Mouse (Mus musculus) hindbrain, embryonic 15.5 days (tissue): ENCODE results near the gene Scyl1. TPM values are rescaled to one million over a fixed set of nuclear protein-coding genes. Genes with fewer than 3 reads are reported as not detected.

Source experiments
- ATAC-seq: fragments of 200-750 bp; cut with Nextera tagmentation; 2 replicates; pipeline ENCODE4 v1.8.0; 2017; ENCODE audit warnings: low read depth, moderate number of reproducible peaks, moderate TSS enrichment; ENCODE audit not compliant: low FRiP score
- H3K27ac ChIP-seq: fragments of 300-500 bp; sonication (generic); replicated peaks from 2 replicates; pipeline ENCODE4 v1.5.1; 2015; ENCODE audit warnings: mild to moderate bottlenecking, inconsistent platforms
- H3K27me3 ChIP-seq: fragments of 300-500 bp; sonication (generic); 2 replicates; pipeline ENCODE4 v1.6.1; 2015; ENCODE audit warnings: control low read depth, inconsistent platforms
- H3K36me3 ChIP-seq: fragments of 300-500 bp; sonication (generic); 2 replicates; pipeline ENCODE4 v1.6.1; 2015; ENCODE audit warnings: control low read depth, inconsistent platforms
- H3K4me1 ChIP-seq: fragments of 300-500 bp; sonication (generic); replicated peaks from 2 replicates; pipeline ENCODE4 v1.6.1; 2015; ENCODE audit warnings: control low read depth, inconsistent platforms
- H3K4me2 ChIP-seq: fragments of 300-500 bp; sonication (generic); 2 replicates; pipeline ENCODE4 v1.6.1; 2015; ENCODE audit warnings: moderate library complexity, mild to moderate bottlenecking, inconsistent platforms
- H3K4me3 ChIP-seq: fragments of 300-500 bp; sonication (generic); 2 replicates; pipeline ENCODE4 v1.5.1; 2015; ENCODE audit warnings: mild to moderate bottlenecking, inconsistent platforms
- H3K9ac ChIP-seq: fragments of 300-500 bp; sonication (generic); 2 replicates; pipeline ENCODE4 v1.6.1; 2015; ENCODE audit warnings: inconsistent platforms
- H3K9me3 ChIP-seq: fragments of 300-500 bp; sonication (generic); 2 replicates; pipeline ENCODE4 v1.6.1; 2016; ENCODE audit warnings: control low read depth, inconsistent platforms
- WGBS: fragments of 180-500 bp; shearing (Covaris S2); methylation state at CpG from one replicate; pipeline ENCODE4 v1.1.7; 2015; 5-methylcytosine and 5-hydroxymethylcytosine counted together
- polyA plus RNA-seq: library from polyadenylated mRNA; unstranded; fragments of >200 nt; fragmentation: Nextera tagmentation; extraction: Ambion mirVana; gene quantifications from 2 replicates; pipeline ENCODE4 v1.2.1, GENCODE M21; 2015

The Scyl1 gene
- polyA plus RNA-seq, 1 experiment from 2014 or later: 92.6 TPM

DNA sequence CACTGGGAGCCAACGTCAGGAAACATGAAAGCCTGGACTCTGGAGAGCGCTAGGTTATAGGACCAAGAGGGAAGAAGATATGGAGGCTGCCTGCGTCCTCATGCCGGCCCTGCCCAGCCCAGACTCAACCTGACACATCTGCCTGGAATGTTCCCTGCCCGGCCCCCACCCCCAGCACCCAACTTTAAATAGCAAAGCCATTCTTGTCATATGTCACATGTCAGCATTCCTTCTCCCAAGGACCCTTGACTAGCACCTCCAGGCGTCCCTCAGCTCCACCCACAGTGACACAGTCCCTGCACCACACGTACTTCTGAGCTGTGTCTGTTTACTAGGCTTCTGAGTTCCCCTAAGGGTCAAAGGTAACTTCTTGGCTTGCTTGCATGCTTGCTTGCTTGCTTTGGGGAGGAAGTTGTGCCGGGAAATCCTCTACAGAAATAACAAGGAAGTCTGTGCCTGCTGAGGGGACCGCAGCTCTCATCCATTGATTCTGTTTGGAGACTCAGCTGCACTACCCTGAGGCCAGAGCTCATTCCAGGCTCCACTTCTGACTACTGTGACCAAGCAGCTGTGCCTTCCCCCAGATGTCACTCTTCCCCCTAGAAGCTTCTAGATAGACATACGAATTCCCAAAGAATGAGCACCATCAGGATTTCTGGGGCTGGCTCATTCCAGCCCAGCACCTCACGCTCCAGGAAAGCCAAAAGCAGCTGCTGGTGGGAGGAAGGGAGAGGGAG, 39.1 kb upstream of the Scyl1 start:
- Histone ChIP-seq H3K27ac (peak overlapping the region; percentile 91), H3K4me2 (no peak overlapping the region), H3K27me3 (no peaks in the 10 kb centered on the region), H3K9me3 (no peaks in the 10 kb centered on the region), H3K36me3 (no peaks in the 10 kb centered on the region), H3K4me1 (peaks cover 60% of the 10 kb centered on the region), H3K9ac (no peak overlapping the region), H3K4me3 (no peak overlapping the region)
- WGBS: 52% methylated on average over 11 of the region's 11 CpGs
- ATAC-seq: no peak

GRCm38 (mm10) chr19:5809712-5810089, 38.5 kb upstream of the Scyl1 start:
- no peak for ATAC-seq
- H3K4me2 ChIP-seq: no peak overlapping the region
- 56% methylated on average over 7 of the region's 7 CpGs for WGBS
- peaks cover 64% of the 10 kb centered on the region for H3K4me1 ChIP-seq
- peak overlapping the region; percentile 91 for H3K27ac ChIP-seq
- no peak overlapping the region for H3K4me3 ChIP-seq
- no peaks in the 10 kb centered on the region for H3K27me3 ChIP-seq
- H3K9me3 ChIP-seq: no peaks in the 10 kb centered on the region
- H3K9ac ChIP-seq: no peak overlapping the region
- no peaks in the 10 kb centered on the region for H3K36me3 ChIP-seq

GRCm38 (mm10) chr19:5808955-5809711, 37.9 kb upstream of the Scyl1 start:
- Histone ChIP-seq H3K9ac (no peak overlapping the region), H3K4me1 (peaks cover 70% of the 10 kb centered on the region)
- WGBS: 64% methylated on average over 14 of the region's 14 CpGs

DNA sequence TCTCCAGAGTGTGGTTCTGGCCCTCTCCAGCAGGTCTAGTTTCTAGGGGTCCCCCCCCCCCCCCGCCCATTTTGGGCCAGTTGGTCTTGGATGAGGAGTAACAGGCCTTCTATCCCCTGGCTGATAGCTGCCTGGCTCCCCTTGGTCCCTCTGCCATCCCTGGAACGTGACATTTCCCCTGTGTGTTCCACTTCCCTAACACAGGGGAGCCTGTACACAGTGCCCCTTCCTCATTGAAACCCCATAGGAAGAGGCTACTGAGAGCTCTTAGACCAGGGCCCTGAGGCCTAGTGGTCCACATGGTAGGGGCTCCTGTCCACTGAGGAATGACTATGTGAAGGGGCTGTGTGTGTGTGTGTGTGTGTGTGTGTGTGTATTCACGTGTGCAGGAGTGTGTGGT, 36.5 kb upstream of the Scyl1 start:
- Histone ChIP-seq H3K4me1 (peaks cover 67% of the 10 kb centered on the region), H3K9me3 (no peaks in the 10 kb centered on the region), H3K4me3 (no peak overlapping the region), H3K27me3 (no peaks in the 10 kb centered on the region), H3K27ac (no peak overlapping the region; the same call in 1 of the 2 replicates), H3K36me3 (no peaks in the 10 kb centered on the region), H3K4me2 (no peak overlapping the region), H3K9ac (no peak overlapping the region)
- no peak for ATAC-seq
- 65% methylated on average over 3 of the region's 3 CpGs for WGBS

More at GRCm38 (mm10) chr19:5808955-5809711, 37.9 kb upstream of the Scyl1 start:
- H3K9me3 ChIP-seq: no peaks in the 10 kb centered on the region
- ATAC-seq: no peak
- H3K4me2 ChIP-seq: no peak overlapping the region
- H3K36me3 ChIP-seq: no peaks in the 10 kb centered on the region
- no peak overlapping the region for H3K4me3 ChIP-seq
- peak overlapping the region; percentile 91 for H3K27ac ChIP-seq
- no peaks in the 10 kb centered on the region for H3K27me3 ChIP-seq

DNA sequence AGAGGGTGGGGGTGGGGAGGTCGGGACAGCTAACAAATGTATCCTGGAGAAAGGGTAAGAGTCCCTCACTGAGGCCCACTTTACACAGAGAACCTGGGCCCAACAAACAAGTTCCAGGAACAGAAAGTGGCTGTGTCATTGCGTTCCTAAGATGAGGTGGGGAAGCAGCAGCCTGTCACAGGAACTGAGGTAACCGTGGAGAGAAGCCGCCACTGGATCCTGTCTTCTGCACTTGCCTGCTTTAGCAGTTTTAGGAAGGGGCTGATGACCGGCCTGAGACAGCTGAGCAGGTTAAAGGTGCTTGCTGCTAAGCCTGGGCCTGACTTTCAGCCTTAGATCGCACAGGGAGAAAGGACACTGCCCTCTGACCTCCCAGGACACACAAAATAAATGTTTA, 35.6 kb upstream of the Scyl1 start:
- H3K4me2 ChIP-seq: no peak overlapping the region
- no peaks in the 10 kb centered on the region for H3K36me3 ChIP-seq
- H3K27ac ChIP-seq: peak overlapping the region; percentile 81
- H3K9me3 ChIP-seq: no peaks in the 10 kb centered on the region
- H3K27me3 ChIP-seq: no peaks in the 10 kb centered on the region
- peaks cover 58% of the 10 kb centered on the region for H3K4me1 ChIP-seq
- H3K4me3 ChIP-seq: no peak overlapping the region
- 20% methylated on average over 6 of the region's 6 CpGs for WGBS
- ATAC-seq: no peak
- H3K9ac ChIP-seq: no peak overlapping the region

- Histone ChIP-seq H3K4me1 (peaks cover 52% of the 10 kb centered on the region), H3K9ac (no peak overlapping the region), H3K27me3 (no peaks in the 10 kb centered on the region), H3K4me2 (peak overlapping the region; percentile 5; the same call in 1 of the 2 replicates), H3K9me3 (no peaks in the 10 kb centered on the region), H3K4me3 (no peak overlapping the region), H3K27ac (peak overlapping the region; percentile 81), H3K36me3 (no peaks in the 10 kb centered on the region)
- 3% methylated on average over 8 of the region's 8 CpGs for WGBS
- ATAC-seq: no peak
Observed at GRCm38 (mm10) chr19:5806051-5806808, 35.0 kb upstream of the Scyl1 start.

GRCm38 (mm10) chr19:5804371-5804899, 33.2 kb upstream of the Scyl1 start:
- Histone ChIP-seq H3K27me3 (no peaks in the 10 kb centered on the region), H3K9me3 (no peaks in the 10 kb centered on the region), H3K4me1 (peaks cover 34% of the 10 kb centered on the region), H3K9ac (peak overlapping the region; percentile 56; the same call in 1 of the 2 replicates), H3K27ac (peak overlapping the region; percentile 100), H3K4me3 (no peak overlapping the region), H3K4me2 (peak overlapping the region; percentile 92), H3K36me3 (no peaks in the 10 kb centered on the region)
- ATAC-seq: no peak
- WGBS: 43% methylated on average over 8 of the region's 8 CpGs

- peak overlapping the region; percentile 92 for H3K4me2 ChIP-seq
- H3K9me3 ChIP-seq: no peaks in the 10 kb centered on the region
- H3K9ac ChIP-seq: peak overlapping the region; percentile 56
- WGBS: under 1% methylated on average over 16 of the region's 16 CpGs
- H3K27me3 ChIP-seq: no peaks in the 10 kb centered on the region
- no peaks in the 10 kb centered on the region for H3K36me3 ChIP-seq
- H3K27ac ChIP-seq: peak overlapping the region; percentile 100
- H3K4me1 ChIP-seq: peaks cover 31% of the 10 kb centered on the region
- H3K4me3 ChIP-seq: peak overlapping the region; percentile 93
- no peak; the same call in 1 of the 2 replicates for ATAC-seq
Observed at GRCm38 (mm10) chr19:5803881-5804279, 32.7 kb upstream of the Scyl1 start.

DNA sequence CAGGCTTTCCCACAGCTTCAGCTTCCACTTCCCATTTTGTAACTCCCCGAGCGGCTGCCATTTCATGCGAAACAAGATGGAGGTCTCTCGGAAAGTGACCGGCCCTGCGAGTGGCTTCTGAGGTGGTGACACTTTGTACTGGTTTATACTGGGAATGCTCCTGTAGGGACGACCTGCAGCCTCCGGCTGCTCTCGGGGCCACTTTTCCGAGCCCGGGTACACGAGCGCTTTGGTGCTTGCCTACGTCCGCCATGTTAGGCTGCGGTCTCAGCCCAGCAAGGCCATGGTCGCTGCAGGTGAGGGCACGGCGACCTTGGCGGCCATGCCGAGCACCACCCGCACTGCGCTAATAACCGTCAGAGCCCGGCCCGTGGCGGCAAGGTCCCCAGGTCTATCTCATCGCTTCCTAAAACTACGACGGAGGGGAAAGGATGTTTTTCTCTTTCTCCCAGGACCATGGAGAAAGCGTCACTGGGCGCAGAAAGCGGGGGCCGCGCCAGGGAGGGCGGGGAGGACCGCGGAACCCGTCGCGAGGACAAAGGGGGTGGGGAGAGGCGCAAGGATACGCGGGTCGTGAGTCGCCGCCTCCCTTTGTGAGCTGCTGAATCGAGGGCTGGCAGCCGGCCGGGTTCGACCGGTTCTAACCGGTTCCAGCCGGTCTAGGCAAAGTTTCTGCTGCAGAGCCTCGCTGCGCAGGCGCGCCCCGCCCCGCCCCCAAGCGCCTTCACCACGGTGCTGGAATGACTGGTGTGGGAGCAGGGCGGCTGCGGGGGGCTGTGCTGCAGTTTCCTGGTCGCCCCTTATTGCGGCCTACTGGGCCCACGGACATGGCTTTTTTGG, 32.0 kb upstream of the Scyl1 start:
- ATAC-seq: peak; percentile 98
- Histone ChIP-seq H3K9me3 (no peaks in the 10 kb centered on the region), H3K4me2 (peak overlapping the region; percentile 92), H3K27me3 (no peaks in the 10 kb centered on the region), H3K4me1 (peaks cover 29% of the 10 kb centered on the region), H3K36me3 (peaks cover 3% of the 10 kb centered on the region; the same call in 1 of the 2 replicates), H3K27ac (peak overlapping the region; percentile 100), H3K4me3 (peak overlapping the region; percentile 93), H3K9ac (peak overlapping the region; percentile 98)
- WGBS: under 1% methylated on average over 67 of the region's 67 CpGs

- no peak for ATAC-seq
- H3K36me3 ChIP-seq: peaks cover 7% of the 10 kb centered on the region
- peaks cover 32% of the 10 kb centered on the region for H3K4me1 ChIP-seq
- H3K27ac ChIP-seq: peak overlapping the region; percentile 100
- H3K27me3 ChIP-seq: no peaks in the 10 kb centered on the region
- peak overlapping the region; percentile 92 for H3K4me2 ChIP-seq
- H3K9ac ChIP-seq: peak overlapping the region; percentile 98
- H3K9me3 ChIP-seq: no peaks in the 10 kb centered on the region
- WGBS: 0% methylated on average over 4 of the region's 4 CpGs
- peak overlapping the region; percentile 93 for H3K4me3 ChIP-seq
Observed at GRCm38 (mm10) chr19:5802787-5803040, 31.5 kb upstream of the Scyl1 start.
